Mouse (Mus musculus): ENCODE measurements around the gene Pdlim5. TPM values are rescaled to one million over a fixed set of nuclear protein-coding genes. Genes with fewer than 3 reads are reported as not detected.

The Pdlim5 gene
- polyA plus RNA-seq, 1 experiment from 2014 or later: 14.1 TPM

DNA sequence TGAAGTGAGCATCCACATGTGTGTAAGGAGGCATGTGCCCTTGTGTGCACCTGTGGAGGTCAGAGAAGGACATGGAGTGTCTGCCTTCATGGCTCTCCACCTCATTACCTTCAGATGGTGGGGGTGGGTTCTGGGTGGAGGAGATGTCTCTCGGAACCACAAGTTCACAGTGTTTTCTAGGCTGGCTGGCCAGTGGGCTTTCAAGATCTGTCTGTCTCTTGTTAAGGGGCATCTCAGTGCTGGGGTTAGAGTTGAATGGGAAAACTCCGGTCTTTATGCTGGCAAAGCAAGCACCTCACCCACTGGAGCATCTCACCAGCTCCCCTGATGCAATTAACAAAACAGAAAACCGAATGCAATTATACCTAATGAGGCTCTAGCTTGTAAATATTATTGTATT, 36.0 kb upstream of the Pdlim5 start:
- Histone ChIP-seq H3K9me3 (no peaks in the 10 kb centered on the region), H3K4me2 (no peak overlapping the region), H3K27me3 (replicated peaks) (no peaks in the 10 kb centered on the region), H3K27ac (no peak overlapping the region), H3K4me3 (no peak overlapping the region), H3K4me1 (no peaks in the 10 kb centered on the region), H3K36me3 (replicated peaks) (no peaks in the 10 kb centered on the region), H3K9ac (no peak overlapping the region)
- no peak for ATAC-seq (replicated peaks)
- 68% methylated on average over 3 of the region's 3 CpGs for WGBS

DNA sequence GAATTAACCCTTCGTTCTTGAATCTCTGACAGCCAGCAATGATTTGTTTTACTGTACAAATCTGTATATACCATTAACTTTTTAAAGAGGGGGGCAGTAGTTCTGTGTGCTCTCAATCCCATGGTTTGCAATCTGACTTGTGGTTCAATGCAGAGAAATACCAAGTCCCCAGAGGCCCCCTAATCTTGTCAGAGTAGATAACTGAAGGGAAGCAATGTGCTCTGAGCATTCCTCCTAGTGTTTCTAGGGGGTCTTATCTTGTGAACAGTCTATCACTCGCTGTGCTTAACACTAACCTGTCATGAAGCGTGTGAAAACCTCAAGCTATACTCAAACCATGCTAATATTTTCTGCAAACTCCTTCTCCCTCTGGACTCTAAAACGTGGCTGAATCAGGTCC, 34.6 kb upstream of the Pdlim5 start:
- Histone ChIP-seq H3K4me3 (no peak overlapping the region), H3K4me1 (no peaks in the 10 kb centered on the region), H3K27ac (no peak overlapping the region), H3K36me3 (replicated peaks) (no peaks in the 10 kb centered on the region), H3K9ac (no peak overlapping the region), H3K9me3 (no peaks in the 10 kb centered on the region), H3K27me3 (replicated peaks) (no peaks in the 10 kb centered on the region), H3K4me2 (no peak overlapping the region)
- 86% methylated on average over 4 of the region's 4 CpGs for WGBS
- ATAC-seq (replicated peaks): no peak

- H3K4me3 ChIP-seq: no peak overlapping the region
- H3K4me2 ChIP-seq: no peak overlapping the region
- no peaks in the 10 kb centered on the region for H3K9me3 ChIP-seq
- H3K27me3 ChIP-seq (replicated peaks): no peaks in the 10 kb centered on the region
- 12% methylated on average over 3 of the region's 3 CpGs for WGBS
- no peak overlapping the region for H3K9ac ChIP-seq
- ATAC-seq (replicated peaks): no peak
- H3K4me1 ChIP-seq: no peaks in the 10 kb centered on the region
- no peak overlapping the region for H3K27ac ChIP-seq
- H3K36me3 ChIP-seq (replicated peaks): no peaks in the 10 kb centered on the region
Observed at GRCm38 (mm10) chr3:142426806-142427205, 31.3 kb upstream of the Pdlim5 start.

GRCm38 (mm10) chr3:142424134-142424533, 28.6 kb upstream of the Pdlim5 start:
- Histone ChIP-seq H3K36me3 (replicated peaks) (no peaks in the 10 kb centered on the region), H3K4me3 (no peak overlapping the region), H3K4me1 (no peaks in the 10 kb centered on the region), H3K4me2 (no peak overlapping the region), H3K27me3 (replicated peaks) (no peaks in the 10 kb centered on the region), H3K9me3 (no peaks in the 10 kb centered on the region), H3K9ac (no peak overlapping the region), H3K27ac (no peak overlapping the region)
- no peak for ATAC-seq (replicated peaks)
- WGBS: 84% methylated on average over 1 of the region's 1 CpGs

GRCm38 (mm10) chr3:142423501-142423917, 28.0 kb upstream of the Pdlim5 start:
- Histone ChIP-seq H3K9me3 (no peaks in the 10 kb centered on the region), H3K9ac (no peak overlapping the region), H3K4me3 (no peak overlapping the region), H3K36me3 (replicated peaks) (no peaks in the 10 kb centered on the region), H3K27ac (no peak overlapping the region), H3K4me2 (no peak overlapping the region), H3K4me1 (no peaks in the 10 kb centered on the region), H3K27me3 (replicated peaks) (no peaks in the 10 kb centered on the region)
- WGBS: 82% methylated on average over 4 of the region's 4 CpGs
- no peak for ATAC-seq (replicated peaks)

GRCm38 (mm10) chr3:142422229-142422628, 26.7 kb upstream of the Pdlim5 start:
- Histone ChIP-seq H3K4me2 (no peak overlapping the region), H3K27me3 (replicated peaks) (no peaks in the 10 kb centered on the region), H3K36me3 (replicated peaks) (no peaks in the 10 kb centered on the region), H3K4me3 (no peak overlapping the region), H3K27ac (no peak overlapping the region), H3K4me1 (no peaks in the 10 kb centered on the region), H3K9ac (no peak overlapping the region), H3K9me3 (no peaks in the 10 kb centered on the region)
- no peak for ATAC-seq (replicated peaks)
- 87% methylated on average over 4 of the region's 4 CpGs for WGBS

- Histone ChIP-seq H3K27me3 (replicated peaks) (no peaks in the 10 kb centered on the region), H3K9me3 (no peaks in the 10 kb centered on the region), H3K27ac (no peak overlapping the region), H3K9ac (no peak overlapping the region), H3K4me3 (no peak overlapping the region), H3K36me3 (replicated peaks) (no peaks in the 10 kb centered on the region), H3K4me2 (no peak overlapping the region), H3K4me1 (no peaks in the 10 kb centered on the region)
- 89% methylated on average over 3 of the region's 3 CpGs for WGBS
- no peak for ATAC-seq (replicated peaks)
Observed at GRCm38 (mm10) chr3:142421470-142421869, 26.0 kb upstream of the Pdlim5 start.

GRCm38 (mm10) chr3:142417996-142418395, 22.5 kb upstream of the Pdlim5 start:
- H3K27ac ChIP-seq: no peak overlapping the region
- no peaks in the 10 kb centered on the region for H3K4me1 ChIP-seq
- no peaks in the 10 kb centered on the region for H3K36me3 ChIP-seq (replicated peaks)
- no peak overlapping the region for H3K4me3 ChIP-seq
- 78% methylated on average over 3 of the region's 3 CpGs for WGBS
- H3K9ac ChIP-seq: no peak overlapping the region
- no peaks in the 10 kb centered on the region for H3K9me3 ChIP-seq
- H3K4me2 ChIP-seq: no peak overlapping the region
- H3K27me3 ChIP-seq (replicated peaks): no peaks in the 10 kb centered on the region
- no peak for ATAC-seq (replicated peaks)

GRCm38 (mm10) chr3:142413345-142413885, 17.9 kb upstream of the Pdlim5 start:
- no peak overlapping the region for H3K4me3 ChIP-seq
- ATAC-seq (replicated peaks): no peak
- H3K9ac ChIP-seq: no peak overlapping the region
- H3K27me3 ChIP-seq (replicated peaks): no peaks in the 10 kb centered on the region
- H3K4me1 ChIP-seq: no peaks in the 10 kb centered on the region
- 89% methylated on average over 4 of the region's 4 CpGs for WGBS
- no peak overlapping the region for H3K27ac ChIP-seq
- H3K4me2 ChIP-seq: no peak overlapping the region
- no peaks in the 10 kb centered on the region for H3K9me3 ChIP-seq
- H3K36me3 ChIP-seq (replicated peaks): no peaks in the 10 kb centered on the region

DNA sequence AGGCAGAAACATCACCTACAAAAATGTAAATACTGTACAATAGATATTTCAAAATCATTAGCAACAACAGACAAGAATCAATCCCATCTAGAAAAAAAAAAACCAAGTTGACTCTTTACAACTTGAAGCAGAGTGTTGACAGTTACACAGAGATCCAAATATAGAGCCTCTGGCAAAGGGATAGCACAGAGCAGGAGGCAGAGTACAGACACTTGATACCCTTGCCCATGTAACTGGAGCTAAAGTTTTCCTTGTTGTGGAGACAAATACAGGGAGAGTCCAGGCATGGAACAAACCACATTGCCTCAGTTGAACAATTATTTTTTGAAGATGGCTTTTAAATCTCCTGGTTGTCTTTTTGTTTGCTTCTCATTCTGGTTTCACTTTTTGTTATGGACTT, 15.4 kb upstream of the Pdlim5 start:
- Histone ChIP-seq H3K4me3 (no peak overlapping the region), H3K9me3 (no peaks in the 10 kb centered on the region), H3K27ac (no peak overlapping the region), H3K4me1 (no peaks in the 10 kb centered on the region), H3K9ac (no peak overlapping the region), H3K27me3 (replicated peaks) (no peaks in the 10 kb centered on the region), H3K4me2 (no peak overlapping the region), H3K36me3 (replicated peaks) (no peaks in the 10 kb centered on the region)
- ATAC-seq (replicated peaks): no peak

- ATAC-seq (replicated peaks): peak; percentile 89
- H3K36me3 ChIP-seq (replicated peaks): no peaks in the 10 kb centered on the region
- peak overlapping the region; percentile 94 for H3K4me2 ChIP-seq
- peak overlapping the region; percentile 65 for H3K9ac ChIP-seq
- H3K27me3 ChIP-seq (replicated peaks): 0 out of 2 replicates have a peak, but pooled peaks cover 7% of the 10 kb centered on the region
- peaks cover 11% of the 10 kb centered on the region for H3K4me1 ChIP-seq
- WGBS: under 1% methylated on average over 54 of the region's 64 CpGs
- peak overlapping the region; percentile 94 for H3K4me3 ChIP-seq
- no peaks in the 10 kb centered on the region for H3K9me3 ChIP-seq
- peak overlapping the region; percentile 67 for H3K27ac ChIP-seq
Observed at GRCm38 (mm10) chr3:142394796-142395508, 544 bp downstream of the Pdlim5 start.

GRCm38 (mm10) chr3:142394000-142394411, 1.5 kb downstream of the Pdlim5 start:
- no peak for ATAC-seq (replicated peaks)
- Histone ChIP-seq H3K4me1 (peaks cover 11% of the 10 kb centered on the region), H3K36me3 (replicated peaks) (no peaks in the 10 kb centered on the region), H3K4me2 (peak overlapping the region; percentile 94), H3K27me3 (replicated peaks) (0 out of 2 replicates have a peak, but pooled peaks cover 7% of the 10 kb centered on the region), H3K27ac (no peak overlapping the region), H3K9me3 (no peaks in the 10 kb centered on the region), H3K9ac (peak overlapping the region; percentile 65; the same call in 1 of the 2 replicates), H3K4me3 (peak overlapping the region; percentile 94)
- WGBS: 54% methylated on average over 9 of the region's 9 CpGs

DNA sequence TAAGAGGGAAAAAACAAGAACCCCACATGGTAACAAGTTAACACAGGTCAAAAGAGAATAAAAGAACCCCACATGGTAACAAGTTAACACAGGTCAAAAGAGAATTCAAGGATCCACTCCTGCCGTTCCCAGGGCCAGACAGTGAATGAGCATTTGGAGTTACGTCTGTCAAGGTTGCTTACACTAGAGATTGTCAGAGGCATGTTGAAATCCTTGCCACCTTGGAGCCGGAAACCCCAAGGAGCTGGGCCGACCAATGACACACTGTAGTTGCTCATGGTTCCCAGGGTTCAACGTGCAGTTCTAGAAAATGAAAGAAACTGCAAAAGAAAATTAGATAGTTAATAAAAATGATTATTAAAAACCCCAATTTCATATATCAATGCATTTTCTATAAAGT, 4.0 kb downstream of the Pdlim5 start:
- Histone ChIP-seq H3K4me2 (no peak overlapping the region), H3K4me3 (no peak overlapping the region), H3K4me1 (peaks cover 11% of the 10 kb centered on the region), H3K36me3 (replicated peaks) (no peaks in the 10 kb centered on the region), H3K9me3 (no peaks in the 10 kb centered on the region), H3K27ac (no peak overlapping the region), H3K9ac (no peak overlapping the region), H3K27me3 (replicated peaks) (0 out of 2 replicates have a peak, but pooled peaks cover 7% of the 10 kb centered on the region)
- 61% methylated on average over 5 of the region's 5 CpGs for WGBS
- no peak for ATAC-seq (replicated peaks)

All from midbrain, embryonic 15.5 days (tissue).